Mouse (Mus musculus) intestine, embryonic 15.5 days (tissue): ENCODE data around the gene Ucp3. TPM values are rescaled to one million over a fixed set of nuclear protein-coding genes. Genes with fewer than 3 reads are reported as not detected.
"Not testable (repeated sequence)": the region's sequence is repeated elsewhere in the genome, so short reads cannot be mapped to it uniquely, and the experiment has no call there.

Source experiments
- ATAC-seq: fragments of 200-750 bp; cut with Nextera tagmentation; 2 replicates; pipeline ENCODE4 v1.8.0; 2017; ENCODE audit warnings: moderate TSS enrichment, moderate library complexity
- H3K27ac ChIP-seq: fragments of 300-500 bp; sonication (generic); 2 replicates; pipeline ENCODE4 v1.5.1; 2015; ENCODE audit warnings: mild to moderate bottlenecking, inconsistent platforms
- H3K27me3 ChIP-seq: fragments of 300-500 bp; sonication (generic); replicated peaks from 2 replicates; pipeline ENCODE4 v1.6.1; 2015; ENCODE audit warnings: inconsistent platforms
- H3K36me3 ChIP-seq: fragments of 300-500 bp; sonication (generic); 2 replicates; pipeline ENCODE4 v1.6.1; 2015; ENCODE audit warnings: inconsistent platforms
- H3K4me1 ChIP-seq: fragments of 300-500 bp; sonication (generic); replicated peaks from 2 replicates; pipeline ENCODE4 v1.6.1; 2015; ENCODE audit warnings: inconsistent platforms
- H3K4me2 ChIP-seq: fragments of 300-500 bp; sonication (generic); replicated peaks from 2 replicates; pipeline ENCODE4 v1.6.1; 2015; ENCODE audit warnings: mild to moderate bottlenecking, inconsistent platforms
- H3K4me3 ChIP-seq: fragments of 300-500 bp; sonication (generic); replicated peaks from 2 replicates; pipeline ENCODE4 v1.5.1; 2015; ENCODE audit warnings: inconsistent platforms
- H3K9ac ChIP-seq: fragments of 300-500 bp; sonication (generic); 2 replicates; pipeline ENCODE4 v1.6.1; 2015; ENCODE audit warnings: inconsistent platforms
- H3K9me3 ChIP-seq: fragments of 300-500 bp; sonication (generic); 2 replicates; pipeline ENCODE4 v1.6.1; 2016; ENCODE audit warnings: inconsistent platforms
- WGBS: fragments of 180-500 bp; shearing (Covaris S2); methylation state at CpG from one replicate; pipeline ENCODE4 v1.1.7; 2015; 5-methylcytosine and 5-hydroxymethylcytosine counted together
- polyA plus RNA-seq: library from polyadenylated mRNA; unstranded; fragments of >200 nt; fragmentation: Nextera tagmentation; extraction: Ambion mirVana; gene quantifications from 2 replicates; pipeline ENCODE4 v1.2.1, GENCODE M21; 2015

The Ucp3 gene
- polyA plus RNA-seq, 1 experiment from 2014 or later = not detected

- Histone ChIP-seq H3K27ac (no peak overlapping the region), H3K27me3 (no peaks in the 10 kb centered on the region), H3K9ac (no peak overlapping the region), H3K36me3 (no peaks in the 10 kb centered on the region), H3K4me1 (no peaks in the 10 kb centered on the region), H3K9me3 (no peaks in the 10 kb centered on the region), H3K4me3 (no peak overlapping the region), H3K4me2 (no peak overlapping the region)
- WGBS = 78% methylated on average over 20 of the region's 20 CpGs
- ATAC-seq = no peak
Measured at GRCm38 (mm10) chr7:100479100-100479822, 6.5 kb downstream of the Ucp3 start.

- 61% methylated on average over 15 of the region's 15 CpGs for WGBS
- H3K4me1 ChIP-seq = no peaks in the 10 kb centered on the region
- ATAC-seq = no peak
- H3K36me3 ChIP-seq = no peaks in the 10 kb centered on the region
- no peak overlapping the region for H3K27ac ChIP-seq
- H3K9me3 ChIP-seq = no peaks in the 10 kb centered on the region
- H3K4me3 ChIP-seq = no peak overlapping the region
- H3K4me2 ChIP-seq = no peak overlapping the region
- no peak overlapping the region for H3K9ac ChIP-seq
- H3K27me3 ChIP-seq = no peaks in the 10 kb centered on the region
Measured at GRCm38 (mm10) chr7:100479823-100480164, 7.0 kb downstream of the Ucp3 start.

GRCm38 (mm10) chr7:100480175-100480574 is 7.4 kb downstream of the Ucp3 start:
- no peak overlapping the region for H3K27ac ChIP-seq
- no peaks in the 10 kb centered on the region for H3K9me3 ChIP-seq
- H3K27me3 ChIP-seq = no peaks in the 10 kb centered on the region
- H3K4me3 ChIP-seq = no peak overlapping the region
- 86% methylated on average over 17 of the region's 17 CpGs for WGBS
- H3K36me3 ChIP-seq = no peaks in the 10 kb centered on the region
- no peak overlapping the region for H3K9ac ChIP-seq
- no peak overlapping the region for H3K4me2 ChIP-seq
- no peaks in the 10 kb centered on the region for H3K4me1 ChIP-seq
- ATAC-seq = no peak

GRCm38 (mm10) chr7:100482046-100482445 is 9.3 kb downstream of the Ucp3 start:
- WGBS = 80% methylated on average over 2 of the region's 2 CpGs
- not testable (repeated sequence) for ATAC-seq, H3K36me3 ChIP-seq

GRCm38 (mm10) chr7:100484493-100484892 is 11.7 kb downstream of the Ucp3 start:
- Histone ChIP-seq H3K9ac (no peak overlapping the region), H3K4me1 (peaks cover 5% of the 10 kb centered on the region; the same call in 1 of the 2 replicates), H3K4me2 (no peak overlapping the region), H3K36me3 (no peaks in the 10 kb centered on the region), H3K27me3 (no peaks in the 10 kb centered on the region), H3K27ac (no peak overlapping the region), H3K9me3 (no peaks in the 10 kb centered on the region), H3K4me3 (no peak overlapping the region)
- ATAC-seq = no peak
- WGBS = 78% methylated on average over 5 of the region's 5 CpGs

More at GRCm38 (mm10) chr7:100482046-100482445, 9.3 kb downstream of the Ucp3 start:
- not testable (repeated sequence) for H3K4me3 ChIP-seq, H3K27ac ChIP-seq, H3K4me2 ChIP-seq, H3K4me1 ChIP-seq, H3K9me3 ChIP-seq, H3K27me3 ChIP-seq, H3K9ac ChIP-seq

- ATAC-seq = no peak
- Histone ChIP-seq H3K4me1 (peaks cover 5% of the 10 kb centered on the region; the same call in 1 of the 2 replicates), H3K9ac (no peak overlapping the region), H3K36me3 (no peaks in the 10 kb centered on the region), H3K4me2 (no peak overlapping the region), H3K27ac (no peak overlapping the region), H3K4me3 (no peak overlapping the region), H3K27me3 (no peaks in the 10 kb centered on the region), H3K9me3 (no peaks in the 10 kb centered on the region)
- WGBS = 69% methylated on average over 2 of the region's 2 CpGs
Measured at GRCm38 (mm10) chr7:100487301-100487700, 14.5 kb downstream of the Ucp3 start.

- H3K4me2 ChIP-seq = 0 out of 2 replicates have a peak overlapping the region, but pooled peaks have one; percentile 22
- peaks cover 17% of the 10 kb centered on the region; the same call in 1 of the 2 replicates for H3K4me1 ChIP-seq
- H3K9ac ChIP-seq = no peak overlapping the region
- no peaks in the 10 kb centered on the region for H3K9me3 ChIP-seq
- H3K27me3 ChIP-seq = no peaks in the 10 kb centered on the region
- ATAC-seq = no peak
- H3K36me3 ChIP-seq = no peaks in the 10 kb centered on the region
- 35% methylated on average over 10 of the region's 10 CpGs for WGBS
- H3K27ac ChIP-seq = peak overlapping the region; percentile 58
- H3K4me3 ChIP-seq = no peak overlapping the region
Measured at GRCm38 (mm10) chr7:100488474-100489048, 15.8 kb downstream of the Ucp3 start.

- H3K9me3 ChIP-seq = no peaks in the 10 kb centered on the region
- ATAC-seq = peak; percentile 79
- H3K4me3 ChIP-seq = peak overlapping the region; percentile 52
- peak overlapping the region; percentile 90 for H3K4me2 ChIP-seq
- H3K4me1 ChIP-seq = peaks cover 39% of the 10 kb centered on the region
- WGBS = 4% methylated on average over 36 of the region's 36 CpGs
- H3K9ac ChIP-seq = peak overlapping the region; percentile 57
- peak overlapping the region; percentile 78 for H3K27ac ChIP-seq
- peaks cover 7% of the 10 kb centered on the region for H3K36me3 ChIP-seq
- no peaks in the 10 kb centered on the region for H3K27me3 ChIP-seq
Measured at GRCm38 (mm10) chr7:100492391-100493116, 19.8 kb downstream of the Ucp3 start.

GRCm38 (mm10) chr7:100493117-100493483 is 20.3 kb downstream of the Ucp3 start, which contains the start of gene Ucp2:
TSS of gene Ucp2 (plus strand) at chr7:100493337.
- Histone ChIP-seq H3K36me3 (peaks cover 13% of the 10 kb centered on the region), H3K4me2 (peak within 1 kb of the TSS; percentile 90), H3K9me3 (no peaks in the 10 kb centered on the region), H3K4me3 (peak within 1 kb of the TSS; percentile 52), H3K9ac (peak within 1 kb of the TSS; percentile 57), H3K27ac (peak within 1 kb of the TSS; percentile 78), H3K4me1 (peaks cover 39% of the 10 kb centered on the region), H3K27me3 (no peaks in the 10 kb centered on the region)
- under 1% methylated on average over 27 of the region's 27 CpGs for WGBS
- peak; percentile 87 for ATAC-seq

GRCm38 (mm10) chr7:100493484-100494414 is 21.0 kb downstream of the Ucp3 start:
- peak overlapping the region; percentile 52 for H3K4me3 ChIP-seq
- H3K9ac ChIP-seq = peak overlapping the region; percentile 57
- peak overlapping the region; percentile 90 for H3K4me2 ChIP-seq
- ATAC-seq = 0 out of 2 replicates have a peak, but pooled peaks have one; percentile 5
- 23% methylated on average over 19 of the region's 19 CpGs for WGBS
- peaks cover 36% of the 10 kb centered on the region for H3K4me1 ChIP-seq
- no peaks in the 10 kb centered on the region for H3K9me3 ChIP-seq
- no peaks in the 10 kb centered on the region for H3K27me3 ChIP-seq
- peaks cover 18% of the 10 kb centered on the region for H3K36me3 ChIP-seq
- H3K27ac ChIP-seq = peak overlapping the region; percentile 78

- Histone ChIP-seq H3K4me3 (peak overlapping the region; percentile 52), H3K9me3 (no peaks in the 10 kb centered on the region), H3K36me3 (peaks cover 24% of the 10 kb centered on the region), H3K9ac (peak overlapping the region; percentile 57), H3K4me2 (peak overlapping the region; percentile 90), H3K27ac (peak overlapping the region; percentile 78), H3K27me3 (no peaks in the 10 kb centered on the region), H3K4me1 (peaks cover 34% of the 10 kb centered on the region)
- ATAC-seq = no peak
- WGBS = 71% methylated on average over 7 of the region's 7 CpGs
Measured at GRCm38 (mm10) chr7:100494415-100494831, 21.6 kb downstream of the Ucp3 start.
